Mouse (Mus musculus): Measurements from ENCODE around the gene Gm13757.
"Not testable (repeated sequence)": the region's sequence is repeated elsewhere in the genome, so short reads cannot be mapped to it uniquely, and the experiment has no call there.

The Gm13757 gene

GRCm38 (mm10) chr2:88449031-88449430 is at the start of gene Gm13757:
Gm13757 (minus strand) TSS chr2:88449131.
- no peak for DNase-seq (ENCODE audit: low read depth, low spot score)

GRCm38 (mm10) chr2:88493020-88493419 is 44.1 kb upstream of the Gm13757 start, which contains the start of gene Olfr1185-ps1:
Olfr1185-ps1 (plus strand) TSS chr2:88493320.
- DNase-seq (ENCODE audit: low read depth, low spot score), result no peak

- no peak for DNase-seq (ENCODE audit: low read depth, low spot score)
These were observed 34.4 kb upstream of the Gm13757 start, which contains the start of gene Olfr1184 for GRCm38 (mm10) chr2:88483298-88483697. Olfr1184 (plus strand) TSS chr2:88483598.

- DNase-seq (ENCODE audit: low read depth, low spot score), result not testable (repeated sequence)
These were observed 5.6 kb upstream of the Gm13757 start, which contains the start of gene Olfr1183 for GRCm38 (mm10) chr2:88454567-88454966. Olfr1183 (plus strand) TSS chr2:88454867.

- no peak for DNase-seq (ENCODE audit: low read depth, low spot score)
These were observed 22.9 kb downstream of the Gm13757 start, which contains the start of gene Olfr1181 for GRCm38 (mm10) chr2:88426071-88426470. Olfr1181 (minus strand) TSS chr2:88426171.

- no peak for DNase-seq (ENCODE audit: low read depth, low spot score)
These were observed 29.9 kb downstream of the Gm13757 start, which contains the start of gene Olfr1180 for GRCm38 (mm10) chr2:88419051-88419450. Olfr1180 (minus strand) TSS chr2:88419151.

GRCm38 (mm10) chr2:88406353-88406752 is 42.6 kb downstream of the Gm13757 start, which contains the start of gene Olfr1179:
Olfr1179 (minus strand) TSS chr2:88406453.
- no peak for DNase-seq (ENCODE audit: low read depth, low spot score)

All from mesoderm, embryonic 11.5 days (tissue).